Mouse (Mus musculus) testis, adult 2 months (tissue): ENCODE data around the gene Fkbp6. TPM values are rescaled to one million over a fixed set of nuclear protein-coding genes. Genes with fewer than 3 reads are reported as not detected.

Experiments
- H3K27ac ChIP-seq: fragments of 200-500 bp; 2 replicates; pipeline ENCODE4 v1.5.1; 2012; ENCODE audit warnings: low read depth, low read length; ENCODE audit not compliant: control insufficient read depth, insufficient read depth
- H3K27me3 ChIP-seq: fragments of 200-500 bp; 2 replicates; pipeline ENCODE4 v1.6.1; 2012; ENCODE audit warnings: mild to moderate bottlenecking, low read length, moderate library complexity; ENCODE audit not compliant: control insufficient read depth, insufficient read depth
- H3K36me3 ChIP-seq: fragments of 200-500 bp; 2 replicates; pipeline ENCODE4 v1.6.1; 2012; ENCODE audit warnings: mild to moderate bottlenecking, low read length; ENCODE audit not compliant: control insufficient read depth, insufficient read depth
- H3K4me1 ChIP-seq: fragments of 200-500 bp; 2 replicates; pipeline ENCODE4 v1.6.1; 2012; ENCODE audit warnings: low read length; ENCODE audit not compliant: control insufficient read depth, insufficient read depth
- H3K4me3 ChIP-seq: fragments of 200-500 bp; 2 replicates; pipeline ENCODE4 v1.5.1; 2012; ENCODE audit warnings: low read depth, mild to moderate bottlenecking, low read length, moderate library complexity, mixed read lengths; ENCODE audit not compliant: control insufficient read depth
- CTCF ChIP-seq: fragments of 200-500 bp; IDR thresholded peaks from 2 replicates; pipeline ENCODE4 v1.5.1; 2012; ENCODE audit warnings: low read depth, mild to moderate bottlenecking, inconsistent platforms, low read length, moderate library complexity; ENCODE audit not compliant: control insufficient read depth, insufficient read depth, insufficient replicate concordance
- POLR2A ChIP-seq: fragments of 200-500 bp; IDR thresholded peaks from 2 replicates; pipeline ENCODE4 v1.6.1; 2012; ENCODE audit warnings: low read depth, mild to moderate bottlenecking, inconsistent platforms, low read length, moderate library complexity; ENCODE audit not compliant: control insufficient read depth
- polyA plus RNA-seq: library from polyadenylated mRNA; depleted of rRNA; stranded (reverse); fragments of >200 nt; gene quantifications from 2 replicates; pipeline ENCODE4 v1.2.3, GENCODE M21; 2012

The Fkbp6 gene
- polyA plus RNA-seq, 1 experiment, result 87.2 TPM

DNA sequence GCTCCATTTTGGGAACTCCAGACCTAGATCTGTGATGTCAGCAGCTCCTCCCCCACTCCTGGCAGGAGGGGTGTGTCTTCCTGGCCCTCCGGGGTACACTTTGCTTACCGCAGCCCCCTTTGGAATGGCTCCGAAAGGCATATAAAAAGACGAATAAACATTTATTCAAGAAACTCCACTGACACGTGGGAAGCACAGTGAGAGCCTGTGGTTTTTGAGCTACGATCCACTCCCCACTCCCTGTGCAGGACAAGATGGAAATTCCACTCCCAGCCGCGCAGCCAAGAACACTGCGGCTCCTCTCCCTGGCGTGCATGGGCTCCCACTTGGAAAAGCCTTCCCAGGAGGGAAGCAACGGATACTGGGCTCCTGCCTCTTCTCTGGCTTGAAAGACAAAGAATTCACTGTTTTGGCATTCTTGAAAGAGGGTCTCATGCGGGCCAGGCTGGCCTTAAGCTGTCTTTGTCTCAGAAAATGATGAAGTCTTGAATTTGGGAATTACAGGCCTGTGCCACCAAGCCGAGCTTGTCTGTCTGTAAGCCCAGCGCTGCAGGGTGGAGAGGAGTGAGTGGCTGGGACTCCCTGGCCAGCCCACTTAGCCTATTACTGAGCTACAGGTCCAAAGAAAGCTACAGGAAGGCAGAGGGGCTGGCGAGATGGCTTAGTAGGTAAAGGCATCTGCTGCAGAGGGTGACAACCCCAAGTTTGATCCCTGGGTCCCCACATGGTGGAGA is 75.0 kb downstream of the Fkbp6 start:
- Histone ChIP-seq H3K4me1 (peaks cover 8% of the 10 kb centered on the region; the same call in 1 of the 2 replicates), H3K27ac (peak overlapping the region; percentile 8; the same call in 1 of the 2 replicates), H3K4me3 (no peak overlapping the region), H3K27me3 (no peaks in the 10 kb centered on the region), H3K36me3 (no peaks in the 10 kb centered on the region)
- TF ChIP-seq CTCF (no peak), POLR2A (no peak)

DNA sequence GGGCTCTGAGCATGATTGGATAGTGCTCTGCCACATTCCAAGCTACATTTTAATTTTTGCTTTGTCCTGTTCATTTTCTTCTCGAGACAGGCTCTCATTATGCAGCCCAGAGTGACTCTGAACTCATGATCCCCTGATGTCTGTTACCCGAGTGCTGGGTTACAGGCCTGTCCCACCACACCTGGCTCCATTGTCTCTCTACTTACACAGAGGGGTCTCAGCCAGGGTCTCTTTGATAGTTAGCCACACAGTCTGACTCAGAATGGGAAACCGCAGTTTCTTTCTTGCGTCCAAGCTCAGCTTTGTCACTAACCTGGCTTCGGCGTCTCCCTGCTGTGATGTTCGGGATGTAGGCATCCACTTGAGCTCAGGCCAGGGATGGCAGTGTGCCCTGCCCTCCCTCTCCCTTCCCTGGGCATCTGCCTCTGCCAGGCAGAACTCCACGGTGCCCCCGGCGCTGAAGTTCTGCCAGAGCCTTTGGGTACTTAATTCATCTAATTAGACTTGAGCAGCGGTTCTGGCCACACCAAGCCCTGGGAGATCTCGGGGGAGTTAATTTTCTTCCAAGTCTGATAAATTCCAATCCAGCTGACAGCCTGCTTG is 78.2 kb downstream of the Fkbp6 start:
- no peak for TF ChIP-seq CTCF
- no peak for TF ChIP-seq POLR2A
- peaks cover 6% of the 10 kb centered on the region; the same call in 1 of the 2 replicates for H3K4me1 ChIP-seq
- no peaks in the 10 kb centered on the region for H3K27me3 ChIP-seq
- H3K27ac ChIP-seq, result no peak overlapping the region
- H3K4me3 ChIP-seq, result no peak overlapping the region
- no peaks in the 10 kb centered on the region for H3K36me3 ChIP-seq

DNA sequence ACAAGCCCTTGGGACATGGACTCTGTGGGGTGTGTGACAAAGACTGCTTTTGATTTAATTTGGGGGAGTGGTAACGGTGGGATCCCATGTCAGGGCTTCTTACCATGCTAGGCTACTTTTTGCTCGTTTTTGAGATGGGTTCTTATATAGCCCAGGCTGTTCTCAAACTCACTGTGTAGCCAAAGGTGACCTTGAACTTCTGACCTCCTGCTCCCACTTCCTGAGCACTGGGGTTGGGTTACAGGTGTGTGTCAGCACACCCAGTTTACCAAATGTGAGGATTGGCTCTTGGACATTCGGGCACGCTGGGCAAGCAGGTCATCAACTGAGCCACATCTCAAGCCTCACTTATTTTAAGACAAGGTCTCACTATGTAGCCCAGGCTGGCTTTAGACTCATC is 79.5 kb downstream of the Fkbp6 start:
- Histone ChIP-seq H3K4me1 (peaks cover 4% of the 10 kb centered on the region; the same call in 1 of the 2 replicates), H3K27ac (peak overlapping the region; percentile 22), H3K27me3 (no peaks in the 10 kb centered on the region), H3K36me3 (no peaks in the 10 kb centered on the region), H3K4me3 (no peak overlapping the region)
- TF ChIP-seq CTCF, result no peak

DNA sequence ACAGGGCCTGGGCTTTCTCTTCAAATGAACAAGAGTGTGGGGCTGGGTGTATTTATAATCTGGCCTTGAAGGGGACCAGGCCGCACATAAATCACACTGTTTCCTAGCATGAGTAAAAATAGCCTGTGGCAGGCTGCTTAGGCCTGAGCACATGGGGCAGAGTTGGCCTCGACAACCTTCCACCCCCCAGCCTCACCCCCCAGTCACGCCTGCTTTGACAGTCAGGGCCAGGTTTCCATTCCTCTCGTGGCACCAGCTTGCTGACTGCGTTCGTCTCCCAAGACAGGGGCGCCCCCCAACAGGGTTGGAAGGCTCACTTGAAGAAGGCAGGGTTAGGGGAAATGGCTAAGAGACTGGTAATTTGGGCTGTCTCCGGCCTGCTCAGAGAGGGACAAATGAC is 80.4 kb downstream of the Fkbp6 start:
- Histone ChIP-seq H3K4me1 (peaks cover 3% of the 10 kb centered on the region), H3K27me3 (no peaks in the 10 kb centered on the region), H3K36me3 (no peaks in the 10 kb centered on the region), H3K27ac (no peak overlapping the region), H3K4me3 (no peak overlapping the region)
- no peak for TF ChIP-seq CTCF
- no peak for TF ChIP-seq POLR2A

DNA sequence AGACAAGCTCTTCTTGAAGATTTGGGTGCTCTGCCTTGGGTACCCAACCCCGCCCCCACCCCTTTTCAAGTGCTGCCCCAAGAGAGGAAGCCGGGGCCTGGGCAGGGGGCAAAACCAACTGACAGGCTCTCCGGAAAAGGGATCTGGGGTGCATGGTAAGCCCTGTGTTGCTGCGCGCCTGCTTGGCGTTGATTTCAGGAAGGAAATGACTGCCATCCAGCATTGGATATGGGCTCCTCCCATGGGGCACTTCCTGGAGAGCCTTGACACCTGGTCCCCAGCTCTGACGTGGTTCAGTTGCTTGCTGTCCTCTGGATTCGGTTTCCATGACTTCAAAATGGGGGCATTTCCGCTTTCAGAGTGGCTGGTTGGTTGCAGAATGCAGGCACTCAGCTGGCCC is 85.3 kb downstream of the Fkbp6 start:
- H3K27me3 ChIP-seq, result no peaks in the 10 kb centered on the region
- H3K36me3 ChIP-seq, result no peaks in the 10 kb centered on the region
- no peak overlapping the region; the same call in 1 of the 2 replicates for H3K4me3 ChIP-seq
- H3K27ac ChIP-seq, result no peak overlapping the region
- TF ChIP-seq CTCF, result no peak
- no peak for TF ChIP-seq POLR2A
- H3K4me1 ChIP-seq, result peaks cover 10% of the 10 kb centered on the region

DNA sequence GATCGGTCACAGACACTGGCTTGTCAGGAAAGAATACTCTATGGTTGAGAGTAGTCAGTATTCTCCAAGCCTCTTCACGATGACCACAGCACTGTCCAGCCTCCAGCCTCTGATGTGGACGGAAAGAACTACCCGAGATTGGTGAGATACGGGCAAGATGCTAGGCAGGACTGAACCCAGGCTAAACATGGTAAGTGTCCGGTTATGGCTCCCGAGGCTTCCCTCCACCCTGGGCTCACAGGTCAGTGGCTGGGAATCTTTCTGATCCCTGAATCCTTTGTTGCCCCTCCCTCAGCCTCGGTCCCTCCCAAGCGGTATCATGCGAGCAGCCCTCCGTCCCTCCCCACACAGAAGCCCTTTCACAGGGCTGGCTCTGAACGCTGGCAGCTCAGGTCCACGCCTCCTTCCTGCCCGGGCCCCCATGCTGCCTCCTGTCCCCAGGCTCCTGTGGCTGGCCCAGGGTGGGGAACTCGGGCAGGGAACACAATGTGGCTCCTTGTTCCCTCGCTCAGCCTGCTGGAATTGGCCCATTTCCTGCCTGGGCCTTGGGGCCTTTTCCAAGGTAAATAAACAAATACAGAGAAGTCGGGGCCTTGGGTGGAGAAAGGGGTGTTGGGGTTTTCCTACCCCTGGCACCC is 85.9 kb downstream of the Fkbp6 start:
- no peaks in the 10 kb centered on the region for H3K36me3 ChIP-seq
- peaks cover 10% of the 10 kb centered on the region for H3K4me1 ChIP-seq
- peak overlapping the region; percentile 11 for H3K4me3 ChIP-seq
- no peaks in the 10 kb centered on the region for H3K27me3 ChIP-seq
- no peak overlapping the region; the same call in 1 of the 2 replicates for H3K27ac ChIP-seq
- TF ChIP-seq CTCF (no peak), POLR2A (no peak)

DNA sequence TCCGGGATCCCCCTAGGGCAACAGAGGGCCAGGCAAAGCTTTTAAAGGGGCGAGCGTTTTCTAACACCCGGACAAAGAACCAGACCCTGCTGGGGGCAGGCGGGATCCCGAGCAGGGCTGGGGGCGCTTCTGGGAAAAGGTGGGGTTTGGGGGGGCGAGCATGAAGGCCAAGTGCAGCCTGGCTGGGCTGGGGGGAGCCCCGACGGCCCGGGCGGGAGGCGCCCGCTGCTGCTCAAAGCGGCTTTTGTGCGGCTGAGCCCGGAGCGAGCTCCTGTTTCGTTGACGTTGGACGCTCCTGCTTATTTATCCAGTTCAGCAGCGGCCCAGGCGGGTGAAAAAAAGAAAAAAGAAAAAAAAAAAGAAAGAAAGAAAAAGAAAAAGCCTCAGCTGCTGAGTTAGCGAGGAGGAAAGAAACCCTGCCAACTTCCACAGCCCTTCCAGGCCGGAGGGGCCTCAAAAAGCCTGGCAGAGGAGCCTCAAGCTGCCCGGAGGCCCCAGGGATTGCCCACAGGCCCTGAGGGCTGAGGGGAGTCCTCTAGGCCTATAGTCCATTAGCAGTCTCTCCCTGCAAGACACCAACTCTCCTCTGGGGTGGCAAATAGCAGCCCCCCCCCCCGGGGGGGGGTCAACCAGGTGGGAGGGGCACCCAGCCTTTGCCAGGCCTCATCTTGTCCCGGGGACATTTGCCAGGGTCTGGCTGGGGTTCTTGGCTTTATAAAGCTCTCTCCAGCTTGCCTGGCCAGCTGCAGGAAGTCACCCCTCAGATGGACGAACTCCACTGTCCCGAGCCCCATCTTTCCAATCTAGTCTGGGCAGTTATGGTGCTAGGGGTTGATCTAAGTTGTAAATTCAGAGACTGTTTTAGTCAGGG is 91.3 kb downstream of the Fkbp6 start:
- peak overlapping the region; percentile 17; the same call in 1 of the 2 replicates for H3K4me3 ChIP-seq
- no peak for TF ChIP-seq POLR2A
- TF ChIP-seq CTCF, result no peak
- H3K36me3 ChIP-seq, result no peaks in the 10 kb centered on the region
- no peak overlapping the region for H3K27ac ChIP-seq
- no peaks in the 10 kb centered on the region for H3K27me3 ChIP-seq
- peaks cover 5% of the 10 kb centered on the region for H3K4me1 ChIP-seq
